Mouse (Mus musculus) cortical plate, adult 2 months (tissue): ENCODE measurements at regions not wholly inside any gene's neighbourhood (a gene's known extent, or its start where the extent isn't known, plus 50 kb on each side); places are given as distances from the start of the nearest gene placed in this dataset.
A peak's percentile ranks its signal among the peaks of the same experiment; 100 is the strongest.

Experiments
- H3K27ac ChIP-seq: fragments of 200-500 bp; 2 replicates; pipeline ENCODE4 v1.5.1; 2012; ENCODE audit warnings: low read length, control low read depth, inconsistent platforms; ENCODE audit not compliant: insufficient read depth
- H3K4me1 ChIP-seq: fragments of 200-500 bp; 2 replicates; pipeline ENCODE4 v1.6.1; 2011; ENCODE audit warnings: low read length; ENCODE audit not compliant: control insufficient read depth, insufficient read depth
- H3K4me3 ChIP-seq: fragments of 200-500 bp; 2 replicates; pipeline ENCODE4 v1.5.1; 2011; ENCODE audit warnings: mild to moderate bottlenecking, low read length, control low read depth; ENCODE audit not compliant: insufficient read depth
- CTCF ChIP-seq: fragments of 200-500 bp; IDR thresholded peaks from 2 replicates; pipeline ENCODE4 v1.5.1; 2011; ENCODE audit warnings: mild to moderate bottlenecking, control low read depth, low read length; ENCODE audit not compliant: insufficient read depth; ENCODE audit errors: extremely low read depth
- POLR2A ChIP-seq: fragments of 200-500 bp; IDR thresholded peaks from 2 replicates; pipeline ENCODE4 v1.6.1; 2011; ENCODE audit warnings: mild to moderate bottlenecking, low read length, control low read depth; ENCODE audit not compliant: insufficient read depth; ENCODE audit errors: extremely low read depth

- H3K4me1 ChIP-seq, result no peaks in the 10 kb centered on the region
- TF ChIP-seq POLR2A, result no peak
- no peak for TF ChIP-seq CTCF
- no peak overlapping the region for H3K27ac ChIP-seq
- H3K4me3 ChIP-seq, result no peak overlapping the region
Measured at GRCm38 (mm10) chr4:54704696-54705095, 240.2 kb upstream of the Zfp462 start.

- Histone ChIP-seq H3K4me1 (no peaks in the 10 kb centered on the region), H3K27ac (no peak overlapping the region), H3K4me3 (no peak overlapping the region)
- no peak for TF ChIP-seq CTCF
- no peak for TF ChIP-seq POLR2A
Measured at GRCm38 (mm10) chr4:54709751-54710150, 235.1 kb upstream of the Zfp462 start.

GRCm38 (mm10) chr4:54712929-54713328, 231.9 kb upstream of the Zfp462 start:
- H3K4me1 ChIP-seq, result no peaks in the 10 kb centered on the region
- TF ChIP-seq CTCF (no peak), POLR2A (no peak)
- no peak overlapping the region for H3K27ac ChIP-seq
- H3K4me3 ChIP-seq, result no peak overlapping the region

- Histone ChIP-seq H3K4me1 (no peaks in the 10 kb centered on the region; the same call in 1 of the 2 replicates), H3K27ac (no peak overlapping the region), H3K4me3 (no peak overlapping the region)
- TF ChIP-seq CTCF (no peak), POLR2A (no peak)
Measured at GRCm38 (mm10) chr4:54714612-54715342, 230.1 kb upstream of the Zfp462 start.

DNA sequence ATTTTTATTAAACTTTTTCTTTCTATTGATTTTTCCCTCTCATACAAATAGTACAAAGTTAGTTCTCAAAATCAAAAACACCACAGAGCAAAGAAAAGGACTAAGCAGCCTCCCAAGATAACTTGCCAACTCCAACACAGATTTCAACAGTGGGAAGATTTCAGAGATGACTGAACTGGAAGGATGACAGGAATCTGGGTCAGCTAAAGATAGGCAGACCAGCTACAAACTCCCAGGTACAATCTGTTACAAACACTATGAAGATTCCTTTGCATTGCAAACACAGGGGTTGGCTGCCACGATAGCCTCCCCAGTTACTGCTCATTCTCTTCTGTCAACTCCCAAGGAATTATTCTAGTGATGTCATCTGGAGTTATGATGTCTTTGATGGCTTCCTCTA, 226.8 kb upstream of the Zfp462 start:
- Histone ChIP-seq H3K27ac (no peak overlapping the region), H3K4me3 (no peak overlapping the region), H3K4me1 (no peaks in the 10 kb centered on the region; the same call in 1 of the 2 replicates)
- TF ChIP-seq POLR2A (no peak), CTCF (no peak)

- Histone ChIP-seq H3K4me1 (no peaks in the 10 kb centered on the region; the same call in 1 of the 2 replicates), H3K27ac (no peak overlapping the region), H3K4me3 (no peak overlapping the region)
- TF ChIP-seq POLR2A, result no peak
- TF ChIP-seq CTCF, result no peak
Measured at GRCm38 (mm10) chr4:54739001-54739400, 205.8 kb upstream of the Zfp462 start.

DNA sequence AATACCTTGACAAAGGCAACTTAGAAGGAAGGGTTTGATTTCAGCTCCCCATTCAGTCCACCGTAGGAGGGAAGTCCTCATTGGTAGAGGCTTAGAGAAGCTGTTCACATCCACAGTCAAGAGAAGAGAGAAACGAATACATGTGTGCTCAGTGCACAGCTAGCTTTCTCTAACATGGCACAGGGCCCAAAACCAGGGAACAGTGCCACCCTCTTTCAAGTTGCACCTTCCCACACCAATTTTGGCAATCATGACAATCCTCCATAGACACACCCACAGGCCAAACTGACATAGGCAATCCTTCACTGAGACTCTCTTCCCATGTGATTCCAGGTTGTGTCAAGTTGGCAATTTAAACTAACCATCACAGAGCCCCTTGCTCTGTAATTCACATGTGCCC, 193.4 kb upstream of the Zfp462 start:
- H3K4me1 ChIP-seq, result no peaks in the 10 kb centered on the region
- H3K4me3 ChIP-seq, result no peak overlapping the region
- no peak for TF ChIP-seq POLR2A
- no peak overlapping the region for H3K27ac ChIP-seq

DNA sequence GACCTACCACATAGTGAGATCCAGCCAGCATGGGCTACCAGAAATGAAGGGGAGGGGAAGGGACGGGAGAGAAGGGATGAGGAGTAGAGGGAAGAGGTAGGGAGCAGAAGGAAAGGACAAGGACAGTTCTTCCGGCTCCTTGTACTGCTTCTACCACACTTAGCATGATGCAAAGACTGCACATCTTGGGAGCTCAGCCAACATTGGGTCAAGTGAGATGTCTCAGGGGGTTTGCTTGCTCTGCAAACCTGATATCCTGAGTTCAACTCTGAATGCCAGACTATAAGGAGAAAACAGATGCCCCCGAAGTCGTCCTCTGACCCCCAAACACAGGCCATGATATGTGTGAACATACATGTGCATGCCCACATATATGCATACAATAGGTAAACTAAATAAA, 188.4 kb upstream of the Zfp462 start:
- H3K27ac ChIP-seq, result no peak overlapping the region
- TF ChIP-seq POLR2A, result no peak

GRCm38 (mm10) chr4:54757715-54758500, 186.9 kb upstream of the Zfp462 start:
- TF ChIP-seq CTCF (no peak), POLR2A (no peak)
- H3K4me3 ChIP-seq, result 0 out of 2 replicates have a peak overlapping the region, but pooled peaks have one; percentile 2
- no peak overlapping the region for H3K27ac ChIP-seq
- peaks cover 2% of the 10 kb centered on the region; the same call in 1 of the 2 replicates for H3K4me1 ChIP-seq

More for the DNA sequence above, 188.4 kb upstream of the Zfp462 start:
- H3K4me3 ChIP-seq, result no peak overlapping the region
- H3K4me1 ChIP-seq, result peaks cover 2% of the 10 kb centered on the region; the same call in 1 of the 2 replicates

DNA sequence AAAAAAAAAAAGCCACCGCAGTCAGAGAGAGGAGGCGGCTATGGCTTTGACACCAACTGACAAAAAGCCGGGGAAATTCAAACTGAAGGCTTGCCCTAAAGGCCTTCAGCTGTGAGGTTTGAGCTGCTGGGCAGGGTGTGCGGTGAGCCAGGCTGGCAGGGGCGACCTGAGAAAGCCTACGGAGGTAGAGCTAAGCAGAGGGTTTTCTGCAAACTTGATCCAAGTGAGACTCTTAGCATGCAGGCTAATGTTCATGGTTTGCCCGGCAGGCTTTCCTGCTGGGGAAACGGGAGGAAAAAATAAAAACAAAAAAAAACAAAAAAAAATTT, 186.4 kb upstream of the Zfp462 start:
- TF ChIP-seq POLR2A (no peak), CTCF (no peak)
- Histone ChIP-seq H3K4me3 (0 out of 2 replicates have a peak overlapping the region, but pooled peaks have one; percentile 2), H3K4me1 (peaks cover 2% of the 10 kb centered on the region; the same call in 1 of the 2 replicates), H3K27ac (no peak overlapping the region)

GRCm38 (mm10) chr4:54761257-54761656, 183.6 kb upstream of the Zfp462 start:
- no peak overlapping the region for H3K27ac ChIP-seq
- TF ChIP-seq POLR2A (no peak), CTCF (no peak)
- no peak overlapping the region for H3K4me3 ChIP-seq
- peaks cover 2% of the 10 kb centered on the region; the same call in 1 of the 2 replicates for H3K4me1 ChIP-seq
